Mouse (Mus musculus): ENCODE measurements around the gene Gm5737. TPM values are rescaled to one million over a fixed set of nuclear protein-coding genes. Genes with fewer than 3 reads are reported as not detected.

Gene Gm5737
- polyA plus RNA-seq, 1 experiment from 2014 or later: not detected

Other genes with a start within 250 kb of the Gm5737 start
- 261 and 273 TPM in 2 replicates for gene Uqcrc2, start 177.2 kb upstream of the Gm5737 start, polyA plus RNA-seq (2015; fragmentation: Nextera tagmentation; extraction: Ambion mirVana)
- gene Pdzd9, start 142.0 kb upstream of the Gm5737 start, polyA plus RNA-seq (2015; fragmentation: Nextera tagmentation; extraction: Ambion mirVana): 0.49 and 0.51 TPM in 2 replicates
- 8.2 and 10.1 TPM in 2 replicates for gene Mosmo, start 134.7 kb upstream of the Gm5737 start, polyA plus RNA-seq (2015; fragmentation: Nextera tagmentation; extraction: Ambion mirVana)
- gene Vwa3a, start 73.0 kb upstream of the Gm5737 start, polyA plus RNA-seq (2015; fragmentation: Nextera tagmentation; extraction: Ambion mirVana): 0.11 and 0.19 TPM in 2 replicates
- gene Eef2k, start 30.5 kb downstream of the Gm5737 start, polyA plus RNA-seq (2015; fragmentation: Nextera tagmentation; extraction: Ambion mirVana): 27.9 and 31.1 TPM in 2 replicates
- 45.6 and 46.4 TPM in 2 replicates for gene Polr3e, start 105.4 kb downstream of the Gm5737 start, polyA plus RNA-seq (2015; fragmentation: Nextera tagmentation; extraction: Ambion mirVana)
- 10.4 and 11.1 TPM in 2 replicates for gene Cdr2, start 169.9 kb downstream of the Gm5737 start, polyA plus RNA-seq (2015; fragmentation: Nextera tagmentation; extraction: Ambion mirVana)
- gene Mfsd13b, start 170.1 kb downstream of the Gm5737 start, polyA plus RNA-seq (2015; fragmentation: Nextera tagmentation; extraction: Ambion mirVana): 0.24 TPM in 1 of 2 replicates, not detected in the other
- 155 and 163 TPM in 2 replicates for gene Mettl9, start 222.1 kb downstream of the Gm5737 start, polyA plus RNA-seq (2015; fragmentation: Nextera tagmentation; extraction: Ambion mirVana)